Mouse (Mus musculus): ENCODE results near the gene Rc3h1. TPM values are rescaled to one million over a fixed set of nuclear protein-coding genes. Genes with fewer than 3 reads are reported as not detected.
A peak's percentile ranks its signal among the peaks of the same experiment; 100 is the strongest.
"Not testable (repeated sequence)": the region's sequence is repeated elsewhere in the genome, so short reads cannot be mapped to it uniquely, and the experiment has no call there.

Gene Rc3h1
- polyA plus RNA-seq (2015; fragmentation: Nextera tagmentation; extraction: Ambion mirVana), result 5.9 and 6.4 TPM in 2 replicates

DNA sequence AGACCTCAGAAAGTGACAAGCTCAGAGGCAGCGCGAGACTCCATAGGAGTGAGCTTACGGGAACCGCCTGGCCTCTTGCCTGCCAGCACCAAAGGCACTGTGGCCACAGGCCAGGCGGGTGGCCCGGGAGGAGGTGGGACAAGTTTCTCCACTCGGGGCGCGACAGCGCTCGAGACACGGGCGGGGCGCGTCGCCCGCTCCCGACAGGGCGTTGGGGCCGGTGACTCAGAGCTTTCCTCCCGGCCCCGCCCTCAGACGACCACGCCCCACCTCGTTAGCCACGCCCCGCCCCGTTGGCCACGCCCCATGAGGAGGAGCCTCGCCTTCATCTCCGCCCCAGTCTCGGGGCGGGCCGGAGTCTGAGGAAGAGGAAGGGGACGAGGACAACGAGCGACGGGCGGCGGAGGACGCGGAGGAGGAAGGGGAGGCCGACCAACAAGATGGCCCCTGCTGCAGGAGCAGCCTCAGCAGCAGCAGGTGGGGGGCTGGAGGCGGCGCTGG, at the start of gene Rc3h1:
Gene Rc3h1, plus strand, starts transcription at position 362 of the 501 bp plus-strand sequence.
- Histone ChIP-seq H3K27me3 (ENCODE audit: insufficient read depth, low read length) (no peaks in the 10 kb centered on the region), H3K36me3 (ENCODE audit: insufficient read depth, low read length) (no peaks in the 10 kb centered on the region), H3K4me1 (replicated peaks; ENCODE audit: insufficient read depth, low read length) (no peaks in the 10 kb centered on the region), H3K4me3 (replicated peaks; ENCODE audit: low read depth, low read length) (peak within 1 kb of the TSS; percentile 98), H3K9ac (ENCODE audit: low read depth, low read length) (peak within 1 kb of the TSS; percentile 92), H3K4me2 (ENCODE audit: low read length) (peak within 1 kb of the TSS; percentile 59), H3K27ac (peak within 1 kb of the TSS; percentile 95), H3K9me3 (replicated peaks; ENCODE audit: low read length) (no peaks in the 10 kb centered on the region)
- WGBS, result under 1% methylated on average over 43 of the region's 45 CpGs
- no peak for TF ChIP-seq CTCF (IDR thresholded peaks at IDR 0.05; ENCODE audit: low read depth)
- peak; percentile 95 for DNase-seq (ENCODE audit: low spot score)
- peak; percentile 94 for ATAC-seq (replicated peaks; ENCODE audit: low FRiP score, low read depth)

DNA sequence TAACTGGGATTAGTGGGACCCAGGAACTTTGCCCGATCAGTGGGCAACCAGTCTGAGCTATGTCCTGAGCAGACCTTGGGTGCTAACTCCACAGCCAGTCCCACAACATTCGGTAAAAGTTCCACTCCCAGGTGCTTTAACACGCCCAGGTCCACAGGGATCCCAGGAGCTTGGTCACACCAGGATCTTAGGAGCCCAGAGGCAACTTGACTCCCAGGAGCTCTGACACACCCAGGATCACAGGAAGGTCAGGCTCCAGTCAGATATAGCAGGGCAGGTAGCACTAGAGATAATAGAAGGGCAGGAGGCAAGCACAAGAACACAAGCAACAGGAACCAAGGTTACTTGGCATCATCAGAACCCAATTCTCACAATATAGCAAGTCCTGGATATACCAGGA, 48.1 kb upstream of the Rc3h1 start:
- Histone ChIP-seq H3K27me3 (ENCODE audit: insufficient read depth, low read length) (no peaks in the 10 kb centered on the region), H3K36me3 (ENCODE audit: insufficient read depth, low read length) (no peaks in the 10 kb centered on the region), H3K27ac (no peak overlapping the region), H3K4me3 (replicated peaks; ENCODE audit: low read depth, low read length) (no peak overlapping the region), H3K4me2 (ENCODE audit: low read length) (no peak overlapping the region), H3K4me1 (replicated peaks; ENCODE audit: insufficient read depth, low read length) (no peaks in the 10 kb centered on the region), H3K9me3 (replicated peaks; ENCODE audit: low read length) (no peaks in the 10 kb centered on the region), H3K9ac (ENCODE audit: low read depth, low read length) (no peak overlapping the region)
- ATAC-seq (replicated peaks; ENCODE audit: low FRiP score, low read depth), result no peak
- no peak for DNase-seq (ENCODE audit: low spot score)
- WGBS, result 87% methylated on average over 3 of the region's 3 CpGs
- TF ChIP-seq CTCF (IDR thresholded peaks at IDR 0.05; ENCODE audit: low read depth), result no peak

DNA sequence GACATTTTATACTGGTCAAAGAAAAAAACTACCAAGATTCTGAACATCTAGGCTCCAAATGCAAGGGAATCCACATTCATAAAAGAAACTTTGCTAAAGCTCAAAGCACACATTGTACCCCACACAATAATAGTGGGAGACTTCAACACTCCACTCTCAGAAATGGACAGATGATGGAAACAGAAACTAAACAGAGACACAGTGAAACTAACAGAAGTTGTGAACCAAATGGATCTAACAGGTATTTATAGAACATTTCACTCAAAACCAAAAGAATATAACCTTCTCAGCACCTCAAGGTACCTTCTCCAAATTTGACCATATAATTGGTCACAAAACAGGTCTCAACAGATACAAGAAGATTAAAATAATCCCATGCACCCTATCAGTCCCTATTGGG, 46.3 kb upstream of the Rc3h1 start:
- not testable (repeated sequence) for H3K27ac ChIP-seq; DNase-seq (ENCODE audit: low spot score); ATAC-seq (replicated peaks; ENCODE audit: low FRiP score, low read depth); H3K27me3 ChIP-seq (ENCODE audit: insufficient read depth, low read length); H3K36me3 ChIP-seq (ENCODE audit: insufficient read depth, low read length); H3K4me1 ChIP-seq (replicated peaks; ENCODE audit: insufficient read depth, low read length); H3K9me3 ChIP-seq (replicated peaks; ENCODE audit: low read length); H3K4me3 ChIP-seq (replicated peaks; ENCODE audit: low read depth, low read length); H3K4me2 ChIP-seq (ENCODE audit: low read length); H3K9ac ChIP-seq (ENCODE audit: low read depth, low read length)

DNA sequence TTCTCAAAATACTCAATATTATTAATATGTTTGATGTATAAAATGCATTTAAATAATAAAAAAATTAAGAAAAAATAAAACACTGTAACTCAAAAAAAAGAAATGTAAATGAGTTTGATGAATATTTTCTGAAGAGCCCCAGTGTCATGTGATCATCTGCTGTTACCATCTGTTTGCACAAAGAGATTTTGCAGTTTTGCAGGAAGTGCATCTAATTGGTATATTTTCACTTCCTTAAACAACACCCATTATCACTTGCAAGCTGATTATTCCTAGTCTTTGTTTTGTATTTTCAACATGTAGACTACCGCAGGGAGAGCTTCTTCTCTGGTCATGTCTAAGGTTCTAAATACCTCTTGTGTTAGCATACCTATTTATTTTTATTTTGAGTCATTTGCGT, 45.1 kb upstream of the Rc3h1 start:
- H3K27me3 ChIP-seq (ENCODE audit: insufficient read depth, low read length), result no peaks in the 10 kb centered on the region
- no peaks in the 10 kb centered on the region for H3K9me3 ChIP-seq (replicated peaks; ENCODE audit: low read length)
- ATAC-seq (replicated peaks; ENCODE audit: low FRiP score, low read depth) (no peak), DNase-seq (ENCODE audit: low spot score) (no peak)
- H3K36me3 ChIP-seq (ENCODE audit: insufficient read depth, low read length), result no peaks in the 10 kb centered on the region
- no peak overlapping the region for H3K4me2 ChIP-seq (ENCODE audit: low read length)
- H3K9ac ChIP-seq (ENCODE audit: low read depth, low read length), result no peak overlapping the region
- no peaks in the 10 kb centered on the region for H3K4me1 ChIP-seq (replicated peaks; ENCODE audit: insufficient read depth, low read length)
- WGBS, result 84% methylated on average over 2 of the region's 2 CpGs
- no peak overlapping the region for H3K27ac ChIP-seq
- TF ChIP-seq CTCF (IDR thresholded peaks at IDR 0.05; ENCODE audit: low read depth), result no peak
- no peak overlapping the region for H3K4me3 ChIP-seq (replicated peaks; ENCODE audit: low read depth, low read length)

DNA sequence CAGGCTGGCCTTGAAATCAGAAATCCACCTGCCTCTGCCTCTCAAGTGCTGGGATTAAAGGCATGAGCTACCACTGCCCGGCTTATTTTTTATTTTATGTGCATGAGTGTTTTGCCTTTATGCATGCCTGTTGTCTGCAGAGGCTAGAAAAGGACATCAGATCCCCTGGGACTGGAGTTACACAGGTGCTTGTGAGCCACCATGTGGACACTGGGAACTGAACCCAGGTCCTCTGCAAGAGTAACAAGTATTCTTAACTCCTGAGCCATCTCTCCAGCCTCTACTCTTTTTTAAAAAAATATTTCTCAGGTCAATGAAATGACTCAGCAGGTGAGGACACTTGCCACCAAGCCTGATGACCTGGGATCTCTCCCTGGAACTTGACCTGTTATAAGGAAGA, 44.6 kb upstream of the Rc3h1 start:
- H3K36me3 ChIP-seq (ENCODE audit: insufficient read depth, low read length), result no peaks in the 10 kb centered on the region
- H3K4me3 ChIP-seq (replicated peaks; ENCODE audit: low read depth, low read length), result no peak overlapping the region
- TF ChIP-seq CTCF (IDR thresholded peaks at IDR 0.05; ENCODE audit: low read depth), result no peak
- DNase-seq (ENCODE audit: low spot score) (no peak), ATAC-seq (replicated peaks; ENCODE audit: low FRiP score, low read depth) (no peak)
- no peaks in the 10 kb centered on the region for H3K4me1 ChIP-seq (replicated peaks; ENCODE audit: insufficient read depth, low read length)
- H3K4me2 ChIP-seq (ENCODE audit: low read length), result no peak overlapping the region
- H3K9ac ChIP-seq (ENCODE audit: low read depth, low read length), result no peak overlapping the region
- H3K27ac ChIP-seq, result no peak overlapping the region
- no peaks in the 10 kb centered on the region for H3K27me3 ChIP-seq (ENCODE audit: insufficient read depth, low read length)
- WGBS, result 89% methylated on average over 1 of the region's 1 CpGs
- H3K9me3 ChIP-seq (replicated peaks; ENCODE audit: low read length), result no peaks in the 10 kb centered on the region

DNA sequence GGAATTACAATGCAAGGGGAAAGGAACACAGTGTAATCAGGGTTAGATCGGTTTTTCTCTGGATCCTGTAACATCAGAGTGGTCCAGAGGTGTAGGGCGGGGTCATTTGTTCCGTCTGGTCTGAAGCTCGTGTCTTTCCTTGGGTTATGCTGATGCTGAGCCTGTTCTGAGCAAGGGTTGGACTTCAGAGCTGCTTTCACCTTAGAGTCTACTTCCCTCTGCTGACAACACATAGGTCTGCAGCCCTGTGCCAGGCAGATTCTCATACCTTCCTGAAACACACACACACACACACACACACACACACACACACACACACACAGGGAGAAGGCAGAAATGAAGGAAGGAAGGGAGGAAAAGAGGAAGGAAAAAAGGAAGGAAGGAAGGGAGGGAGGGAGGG, 43.2 kb upstream of the Rc3h1 start:
- 44% methylated on average over 4 of the region's 4 CpGs for WGBS
- H3K4me2 ChIP-seq (ENCODE audit: low read length), result no peak overlapping the region

DNA sequence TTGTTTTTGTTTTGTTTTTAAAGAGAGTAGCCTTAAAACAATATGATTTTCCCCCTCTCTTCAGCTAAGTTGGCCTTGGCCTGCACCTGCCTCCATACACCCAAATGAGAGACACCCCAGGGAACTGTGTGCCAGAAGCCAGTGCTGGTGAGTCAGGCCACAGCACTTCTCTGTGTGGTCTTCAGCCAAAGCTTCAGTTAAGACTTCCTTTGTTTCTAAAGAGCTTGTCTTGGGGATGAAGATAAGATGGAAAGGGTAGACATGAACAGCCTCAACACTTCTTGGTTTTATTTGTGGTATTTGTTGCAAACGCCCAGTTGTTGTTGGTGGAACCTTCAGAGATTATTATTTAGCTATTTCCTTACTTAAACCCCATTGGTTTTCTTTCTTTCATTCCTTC, 31.5 kb upstream of the Rc3h1 start:
- no peak overlapping the region for H3K4me3 ChIP-seq (replicated peaks; ENCODE audit: low read depth, low read length)
- no peak overlapping the region for H3K9ac ChIP-seq (ENCODE audit: low read depth, low read length)
- no peak for DNase-seq (ENCODE audit: low spot score)
- TF ChIP-seq CTCF (IDR thresholded peaks at IDR 0.05; ENCODE audit: low read depth), result no peak
- no peaks in the 10 kb centered on the region for H3K4me1 ChIP-seq (replicated peaks; ENCODE audit: insufficient read depth, low read length)
- ATAC-seq (replicated peaks; ENCODE audit: low FRiP score, low read depth), result no peak
- no peak overlapping the region for H3K27ac ChIP-seq
- WGBS, result 67% methylated on average over 1 of the region's 1 CpGs
- no peaks in the 10 kb centered on the region for H3K9me3 ChIP-seq (replicated peaks; ENCODE audit: low read length)
- no peaks in the 10 kb centered on the region for H3K27me3 ChIP-seq (ENCODE audit: insufficient read depth, low read length)
- H3K4me2 ChIP-seq (ENCODE audit: low read length), result no peak overlapping the region
- no peaks in the 10 kb centered on the region for H3K36me3 ChIP-seq (ENCODE audit: insufficient read depth, low read length)

More for the DNA sequence above, 43.2 kb upstream of the Rc3h1 start:
- Histone ChIP-seq H3K27ac (no peak overlapping the region), H3K27me3 (ENCODE audit: insufficient read depth, low read length) (no peaks in the 10 kb centered on the region), H3K9ac (ENCODE audit: low read depth, low read length) (no peak overlapping the region), H3K4me1 (replicated peaks; ENCODE audit: insufficient read depth, low read length) (no peaks in the 10 kb centered on the region), H3K4me3 (replicated peaks; ENCODE audit: low read depth, low read length) (no peak overlapping the region), H3K9me3 (replicated peaks; ENCODE audit: low read length) (no peaks in the 10 kb centered on the region), H3K36me3 (ENCODE audit: insufficient read depth, low read length) (no peaks in the 10 kb centered on the region)
- ATAC-seq (replicated peaks; ENCODE audit: low FRiP score, low read depth) (no peak), DNase-seq (ENCODE audit: low spot score) (peak; percentile 47)
- peak; percentile 62 for TF ChIP-seq CTCF (IDR thresholded peaks at IDR 0.05; ENCODE audit: low read depth)
